Mouse (Mus musculus) skeletal muscle tissue, adult 2 months (tissue): Measurements from ENCODE around the gene Capzb.

Source experiments
- DNase-seq: peaks from one replicate; pipeline ENCODE4 v3.0.0-alpha.2; 2012; ENCODE audit warnings: low read depth, low spot score

Gene Capzb

GRCm38 (mm10) chr4:139302241-139302640, 109.5 kb downstream of the Capzb start:
- DNase-seq = no peak

- no peak for DNase-seq
These were observed 112.8 kb downstream of the Capzb start for GRCm38 (mm10) chr4:139305521-139305920.

- no peak for DNase-seq
These were observed 115.2 kb downstream of the Capzb start for GRCm38 (mm10) chr4:139307916-139308315.

GRCm38 (mm10) chr4:139309651-139310050, 117.0 kb downstream of the Capzb start:
- no peak for DNase-seq

- peak; percentile 93 for DNase-seq
These were observed 117.6 kb downstream of the Capzb start, which contains the start of the genes Pqlc2 and Akr7a5 for GRCm38 (mm10) chr4:139310171-139310898. Gene Pqlc2 (minus strand): TSS chr4:139310708. Gene Akr7a5 (plus strand): TSS chr4:139310744.

GRCm38 (mm10) chr4:139310899-139311701, 118.4 kb downstream of the Capzb start:
- DNase-seq = no peak

- DNase-seq = no peak
These were observed 119.0 kb downstream of the Capzb start for GRCm38 (mm10) chr4:139311707-139312106.

- no peak for DNase-seq
These were observed 119.9 kb downstream of the Capzb start for GRCm38 (mm10) chr4:139312632-139313031.

- DNase-seq = no peak
These were observed 125.8 kb downstream of the Capzb start for GRCm38 (mm10) chr4:139318449-139318848.

- no peak for DNase-seq
These were observed 127.0 kb downstream of the Capzb start for GRCm38 (mm10) chr4:139319740-139320139.

- DNase-seq = peak; percentile 57
These were observed 137.9 kb downstream of the Capzb start for GRCm38 (mm10) chr4:139330605-139331004.

- no peak for DNase-seq
These were observed 142.1 kb downstream of the Capzb start for GRCm38 (mm10) chr4:139334631-139335295.

GRCm38 (mm10) chr4:139335507-139335906, 142.8 kb downstream of the Capzb start:
- no peak for DNase-seq

GRCm38 (mm10) chr4:139336822-139337483, 144.3 kb downstream of the Capzb start:
- peak; percentile 81 for DNase-seq

- DNase-seq = no peak
These were observed 145.4 kb downstream of the Capzb start for GRCm38 (mm10) chr4:139338145-139338544.

GRCm38 (mm10) chr4:139340835-139341234, 148.1 kb downstream of the Capzb start:
- DNase-seq = no peak
